Mouse (Mus musculus) MEL (cell line): ENCODE data around the gene Nr2c1. TPM values are rescaled to one million over a fixed set of nuclear protein-coding genes. Genes with fewer than 3 reads are reported as not detected.
A peak's percentile ranks its signal among the peaks of the same experiment; 100 is the strongest.

Experiments
- DNase-seq: peaks from one replicate; pipeline ENCODE4 v3.0.0; 2011; ENCODE audit warnings: low read depth, low spot score
- H3K27ac ChIP-seq: 2 replicates; pipeline ENCODE4 v1.5.1; 2012; ENCODE audit warnings: low read depth, mild to moderate bottlenecking, control low read depth, low read length, moderate library complexity; ENCODE audit not compliant: control insufficient read depth
- H3K27me3 ChIP-seq, 2 experiments: fragments of 150-350 bp in 1 of 2; sonication (generic) in 1 of 2; 2 replicates each; pipeline ENCODE4 v1.6.1; 2012; ENCODE audit warnings: low read length in 2 of 2, mild to moderate bottlenecking in 2 of 2, improper control_type of control experiment in 1 of 2, moderate library complexity in 1 of 2; ENCODE audit not compliant: insufficient read depth in 2 of 2, control insufficient read depth in 1 of 2
- H3K36me3 ChIP-seq, 2 experiments: 2 replicates each; pipeline ENCODE4 v1.6.1; 2012 to 2014; ENCODE audit warnings: low read length in 2 of 2, improper control_type of control experiment in 1 of 2, inconsistent platforms in 1 of 2, mild to moderate bottlenecking in 1 of 2; ENCODE audit not compliant: insufficient read depth in 2 of 2, control insufficient read depth in 1 of 2
- H3K4me1 ChIP-seq, 2 experiments: fragments of 150-350 bp in 1 of 2; sonication (generic) in 1 of 2; 2 replicates each; pipeline ENCODE4 v1.6.1; 2012; ENCODE audit warnings: low read length in 2 of 2, improper control_type of control experiment in 1 of 2, mild to moderate bottlenecking in 1 of 2; ENCODE audit not compliant: insufficient read depth in 2 of 2, control insufficient read depth in 1 of 2
- H3K4me3 ChIP-seq, 2 experiments: fragments of 150-350 bp in 1 of 2; sonication (generic) in 1 of 2; 2 replicates each; pipeline ENCODE4 v1.5.1; 2012; ENCODE audit warnings: low read depth in 2 of 2, low read length in 2 of 2, mild to moderate bottlenecking in 2 of 2, moderate library complexity in 2 of 2, control low read depth in 1 of 2, improper control_type of control experiment in 1 of 2; ENCODE audit not compliant: control insufficient read depth in 1 of 2, insufficient read depth in 1 of 2
- H3K79me2 ChIP-seq: 2 replicates; pipeline ENCODE4 v1.6.1; 2012; ENCODE audit warnings: mild to moderate bottlenecking, low read length, moderate library complexity; ENCODE audit not compliant: control insufficient read depth, poor library complexity, insufficient read depth
- H3K9ac ChIP-seq: 2 replicates; pipeline ENCODE4 v1.6.1; 2012; ENCODE audit warnings: low read depth, mild to moderate bottlenecking, control low read depth, low read length, moderate library complexity; ENCODE audit not compliant: control insufficient read depth, poor library complexity, severe bottlenecking
- H3K9me3 ChIP-seq: fragments of 150-350 bp; sonication (generic); replicated peaks from 2 replicates; pipeline ENCODE4 v1.6.1; 2012; ENCODE audit warnings: mild to moderate bottlenecking, low read length, improper control_type of control experiment, moderate library complexity; ENCODE audit not compliant: insufficient read depth
- CHD2 ChIP-seq: IDR thresholded peaks from 2 replicates; pipeline ENCODE4 v1.6.1; 2011; ENCODE audit warnings: low read length, improper control_type of control experiment
- CTCF ChIP-seq, 3 experiments: IDR thresholded peaks in 2 of 3; conservative IDR thresholded peaks in 1 of 3; 2 replicates each; pipeline ENCODE4 v1.5.1; 2011 to 2012; ENCODE audit warnings: low read length in 3 of 3, low read depth in 2 of 3, mild to moderate bottlenecking in 2 of 3, improper control_type of control experiment in 1 of 3, inconsistent platforms in 1 of 3, mixed read lengths in 1 of 3, moderate library complexity in 1 of 3; ENCODE audit not compliant: control insufficient read depth in 1 of 3, insufficient read depth in 1 of 3, poor library complexity in 1 of 3, severe bottlenecking in 1 of 3
- EP300 ChIP-seq, 2 experiments: IDR thresholded peaks; 2 replicates each; pipeline ENCODE4 v1.6.1; 2011; ENCODE audit warnings: improper control_type of control experiment in 2 of 2, low read length in 2 of 2, low read depth in 1 of 2, mild to moderate bottlenecking in 1 of 2
- ETS1 ChIP-seq: IDR thresholded peaks from 2 replicates; pipeline ENCODE4 v1.6.1; 2012; ENCODE audit warnings: low read depth, mild to moderate bottlenecking, inconsistent platforms, low read length, improper control_type of control experiment, moderate library complexity
- GATA1 ChIP-seq: IDR thresholded peaks from 2 replicates; pipeline ENCODE4 v1.6.1; 2011; ENCODE audit warnings: low read depth, low read length, improper control_type of control experiment
- KAT2A ChIP-seq: conservative IDR thresholded peaks from 2 replicates; pipeline ENCODE4 v1.6.1; 2012; ENCODE audit warnings: low read depth, low read length, improper control_type of control experiment, inconsistent platforms
- MAX ChIP-seq: IDR thresholded peaks from 2 replicates; pipeline ENCODE4 v1.6.1; 2011; ENCODE audit warnings: low read length, improper control_type of control experiment
- MXI1 ChIP-seq: IDR thresholded peaks from 2 replicates; pipeline ENCODE4 v1.6.1; 2011; ENCODE audit warnings: mild to moderate bottlenecking, low read depth, low read length, improper control_type of control experiment
- POLR2A ChIP-seq, 2 experiments: IDR thresholded peaks; 2 replicates each; pipeline ENCODE4 v1.6.1; 2011 to 2012; ENCODE audit warnings: low read length in 2 of 2, mild to moderate bottlenecking in 2 of 2, control low read depth in 1 of 2, improper control_type of control experiment in 1 of 2, low read depth in 1 of 2, moderate library complexity in 1 of 2; ENCODE audit not compliant: control insufficient read depth in 1 of 2, insufficient read depth in 1 of 2, poor library complexity in 1 of 2
- POLR2AphosphoS2 ChIP-seq: IDR thresholded peaks from 2 replicates; pipeline ENCODE4 v1.6.1; 2011; ENCODE audit warnings: low read length, improper control_type of control experiment
- RAD21 ChIP-seq: IDR thresholded peaks from 2 replicates; pipeline ENCODE4 v1.6.1; 2011; ENCODE audit warnings: mild to moderate bottlenecking, low read depth, low read length, improper control_type of control experiment
- RCOR1 ChIP-seq: IDR thresholded peaks from 2 replicates; pipeline ENCODE4 v1.6.1; 2012; ENCODE audit warnings: low read depth, mild to moderate bottlenecking, inconsistent platforms, low read length, improper control_type of control experiment
- SIN3A ChIP-seq: IDR thresholded peaks from 2 replicates; pipeline ENCODE4 v1.6.1; 2012; ENCODE audit warnings: low read length, improper control_type of control experiment, inconsistent platforms
- SMC3 ChIP-seq: IDR thresholded peaks from 2 replicates; pipeline ENCODE4 v1.6.1; 2011; ENCODE audit warnings: low read depth, low read length, improper control_type of control experiment
- TBP ChIP-seq: IDR thresholded peaks from 2 replicates; pipeline ENCODE4 v1.8.0; 2011; ENCODE audit warnings: low read depth, low read length, improper control_type of control experiment
- ZKSCAN1 ChIP-seq: IDR thresholded peaks from 2 replicates; pipeline ENCODE4 v1.6.1; 2012; ENCODE audit warnings: low read depth, mild to moderate bottlenecking, inconsistent platforms, low read length, improper control_type of control experiment, moderate library complexity
- ZNF384 ChIP-seq: IDR thresholded peaks from 2 replicates; pipeline ENCODE4 v1.6.1; 2012; ENCODE audit warnings: low read depth, mild to moderate bottlenecking, inconsistent platforms, low read length, improper control_type of control experiment
- polyA plus RNA-seq, 2 experiments: library from polyadenylated mRNA; stranded (reverse) in 1 of 2; unstranded in 1 of 2; fragments of >175 nt in 1 of 2; fragments of >200 nt in 1 of 2; gene quantifications; 2 replicates each; pipeline versions ENCODE4 v1.2.1 to v1.2.4; 2012; ENCODE audit warnings: low replicate concordance in 2 of 2, low read depth in 1 of 2; ENCODE audit not compliant: insufficient read length in 2 of 2, insufficient read depth in 1 of 2, missing spikeins in 1 of 2
- total RNA-seq: library from RNA; depleted of rRNA; stranded (reverse); fragments of 300-350 nt; gene quantifications from 2 replicates; pipeline ENCODE4 v1.2.3, GENCODE M21; 2012

Gene Nr2c1
- total and polyA plus RNA-seq, 3 experiments = 3.3 to 5.7 TPM; not detected in 1

- Histone ChIP-seq H3K79me2 (no peaks in the 10 kb centered on the region), H3K27me3 (no peaks in the 10 kb centered on the region), H3K9me3 (no peaks in the 10 kb centered on the region)
- no peak for TF ChIP-seq RAD21
- peak in 1 of 2 experiments; percentile 30; a peak in 1 of 4 replicates for TF ChIP-seq EP300 (IDR thresholded peaks at IDR 0.05; ENCODE audit: low read depth in 1 of 2, low read length in 2 of 2)
- peak; percentile 64 for TF ChIP-seq RCOR1
- TF ChIP-seq MXI1 = no peak
- TF ChIP-seq ETS1 = peak; percentile 58; the same call in 1 of the 2 replicates
- no peak for TF ChIP-seq KAT2A
- TF ChIP-seq, all 39 proteins: peak for 3
- Histone ChIP-seq H3K4me3 (no peak overlapping the region), H3K27ac (no peak overlapping the region), H3K4me1 (peaks cover 4 to 15% of the 10 kb centered on the region in 2 experiments), H3K9ac (no peak overlapping the region), H3K36me3 (peaks cover 0 to 12% of the 10 kb centered on the region in 2 experiments; a peak in 2 of 4 replicates)
- peak; percentile 59 for DNase-seq
Measured at GRCm38 (mm10) chr10:94107168-94107567, 40.7 kb upstream of the Nr2c1 start.

- TF ChIP-seq MXI1 = no peak
- no peak for TF ChIP-seq RAD21
- no peak for TF ChIP-seq SIN3A
- TF ChIP-seq POLR2A (IDR thresholded peaks at IDR 0.05; ENCODE audit: control insufficient read depth in 1 of 2, insufficient read depth in 1 of 2, low read depth in 1 of 2, low read length in 2 of 2, poor library complexity in 1 of 2) = no peak
- TF ChIP-seq SMC3 = no peak
- TF ChIP-seq POLR2AphosphoS2 = no peak
- no peak for TF ChIP-seq ZKSCAN1
- no peak for TF ChIP-seq CTCF (IDR thresholded peaks at IDR 0.05 in 2 of 3, conservative IDR thresholded peaks at IDR 0.05 in 1 of 3; ENCODE audit: control insufficient read depth in 1 of 3, insufficient read depth in 1 of 3, low read depth in 2 of 3, low read length in 3 of 3, poor library complexity in 1 of 3, severe bottlenecking in 1 of 3)
- TF ChIP-seq MAX = no peak
- TF ChIP-seq CHD2 = no peak
- TF ChIP-seq TBP = no peak
- no peak for TF ChIP-seq ZNF384
- TF ChIP-seq, all 39 proteins: peak for 0
- no peak for DNase-seq
- Histone ChIP-seq H3K9me3 (no peaks in the 10 kb centered on the region), H3K27me3 (no peaks in the 10 kb centered on the region), H3K79me2 (no peaks in the 10 kb centered on the region), H3K36me3 (peaks cover 0 to 12% of the 10 kb centered on the region in 2 experiments; a peak in 2 of 4 replicates), H3K4me1 (peaks cover 4 to 15% of the 10 kb centered on the region in 2 experiments), H3K4me3 (no peak overlapping the region), H3K27ac (no peak overlapping the region), H3K9ac (no peak overlapping the region)
Measured at GRCm38 (mm10) chr10:94107607-94108006, 40.2 kb upstream of the Nr2c1 start.

GRCm38 (mm10) chr10:94108791-94109190 is 39.0 kb upstream of the Nr2c1 start:
- Histone ChIP-seq H3K9me3 (no peaks in the 10 kb centered on the region), H3K4me1 (peaks cover 4 to 15% of the 10 kb centered on the region in 2 experiments), H3K36me3 (peaks cover 0 to 12% of the 10 kb centered on the region in 2 experiments; a peak in 2 of 4 replicates)

More at GRCm38 (mm10) chr10:94108791-94109190, 39.0 kb upstream of the Nr2c1 start:
- Histone ChIP-seq H3K9ac (no peak overlapping the region), H3K27ac (peak overlapping the region; percentile 34; the same call in 1 of the 2 replicates), H3K27me3 (no peaks in the 10 kb centered on the region), H3K4me3 (no peak overlapping the region), H3K79me2 (no peaks in the 10 kb centered on the region)
- 0 out of 2 replicates have a peak, but pooled peaks have one; percentile 22 for TF ChIP-seq GATA1
- no peak for TF ChIP-seq ZNF384
- DNase-seq = peak; percentile 65
